8 mouse cellular contexts compared by ENCODE assay signal in genomic region chr17:24935666-24936065, GRCm38 (mm10). TPM values are rescaled to one million over a fixed set of nuclear protein-coding genes. Genes with fewer than 3 reads are reported as not detected.
DNase-seq lines count a peak whose midpoint lies in the region; ATAC-seq and TF ChIP-seq lines count a peak whose summit lies in the region.
"Had no signal": no experiment of that assay in that cellular context is flagged by ENCODE, and none has a peak within 500 bp of the region (broad histone marks: within the 10 kb centered on the region; RNA-seq: fewer than 3 reads in every experiment).

No protein-coding gene starts in this region.

- ATAC-seq in megakaryocyte, adult 5-6 weeks (ENCODE audit: poor library complexity, severe bottlenecking): no peak
- no peak for ATAC-seq in forebrain, embryonic 11.5 days (replicated peaks; ENCODE audit: low FRiP score)
- ATAC-seq in limb, embryonic 14.5 days (ENCODE audit: low FRiP score, low read depth): no peak
- no peak for ATAC-seq in stomach, embryonic 16.5 days (ENCODE audit: insufficient read depth, low FRiP score)

- no peak for TF ChIP-seq POLR2A in limb, embryonic 14.5 days (IDR thresholded peaks at IDR 0.05; ENCODE audit: borderline replicate concordance, extremely low read depth, insufficient read depth, insufficient read length)

- H3K4me1 ChIP-seq in megakaryocyte, embryonic 14.5 days: peaks cover 32% of the 10 kb centered on the region
- peaks cover 9% of the 10 kb centered on the region for H3K4me1 ChIP-seq in forebrain, embryonic 11.5 days (replicated peaks; ENCODE audit: control insufficient read depth, insufficient read depth, low read length)
- peaks cover 13% of the 10 kb centered on the region for H3K4me1 ChIP-seq in limb, embryonic 14.5 days (ENCODE audit: control insufficient read depth, insufficient read depth, low read length)
- H3K4me1 ChIP-seq in stomach, embryonic 16.5 days (ENCODE audit: control insufficient read depth, insufficient read depth, low read length): peaks cover 20% of the 10 kb centered on the region

- no peak for DNase-seq in forebrain, embryonic 11.5 days (ENCODE audit: low spot score)
- no peak for DNase-seq in limb, embryonic 14.5 days (ENCODE audit: low spot score)
- DNase-seq in cerebellum, postnatal 36 days: no peak
- DNase-seq in c-Kit-positive CD71-positive TER-119-positive erythroid progenitor cells, embryonic 14.5 days (ENCODE audit: low spot score): no peak
- DNase-seq: cerebellum, adult 11 months had no signal

- H3K9ac ChIP-seq in forebrain, embryonic 11.5 days (ENCODE audit: low read length): peak overlapping the region; percentile 92; the same call in 1 of the 2 replicates
- peak overlapping the region; percentile 86 for H3K9ac ChIP-seq in limb, embryonic 14.5 days (ENCODE audit: low read depth, low read length, severe bottlenecking)
- H3K9ac ChIP-seq in stomach, embryonic 16.5 days (ENCODE audit: low read length): peak overlapping the region; percentile 83

- no peak overlapping the region for H3K27ac ChIP-seq in forebrain, embryonic 11.5 days (ENCODE audit: low read depth, low read length)
- H3K27ac ChIP-seq in limb, embryonic 14.5 days (replicated peaks; ENCODE audit: low read depth, low read length): no peak overlapping the region
- no peak overlapping the region for H3K27ac ChIP-seq in stomach, embryonic 16.5 days (ENCODE audit: low read length)

- peaks cover 30% of the 10 kb centered on the region for H3K36me3 ChIP-seq in megakaryocyte, embryonic 14.5 days (replicated peaks; ENCODE audit: low read length)
- no peaks in the 10 kb centered on the region; the same call in 1 of the 2 replicates for H3K36me3 ChIP-seq in forebrain, embryonic 11.5 days (ENCODE audit: control insufficient read depth, insufficient read depth, low read length)
- H3K36me3 ChIP-seq in limb, embryonic 14.5 days (ENCODE audit: control insufficient read depth, insufficient read depth, low read length): peaks cover 6% of the 10 kb centered on the region; the same call in 1 of the 2 replicates
- no peaks in the 10 kb centered on the region for H3K36me3 ChIP-seq in stomach, embryonic 16.5 days (ENCODE audit: control insufficient read depth, insufficient read depth, low read length)

- H3K27me3 ChIP-seq in megakaryocyte, embryonic 14.5 days (replicated peaks): no peaks in the 10 kb centered on the region
- H3K27me3 ChIP-seq in forebrain, embryonic 11.5 days (ENCODE audit: control insufficient read depth, insufficient read depth, low read length): no peaks in the 10 kb centered on the region
- no peaks in the 10 kb centered on the region for H3K27me3 ChIP-seq in limb, embryonic 14.5 days (ENCODE audit: control insufficient read depth, insufficient read depth, low read length)
- no peaks in the 10 kb centered on the region for H3K27me3 ChIP-seq in stomach, embryonic 16.5 days (ENCODE audit: control insufficient read depth, insufficient read depth, low read length)

- H3K4me3 ChIP-seq in megakaryocyte, embryonic 14.5 days (replicated peaks): peak overlapping the region; percentile 100
- H3K4me3 ChIP-seq in forebrain, embryonic 11.5 days (ENCODE audit: low read depth, low read length): peak overlapping the region; percentile 94
- peak overlapping the region; percentile 90 for H3K4me3 ChIP-seq in limb, embryonic 14.5 days (replicated peaks; ENCODE audit: low read length)
- peak overlapping the region; percentile 97 for H3K4me3 ChIP-seq in stomach, embryonic 16.5 days (replicated peaks; ENCODE audit: low read length)

- peak overlapping the region; percentile 83 for H3K4me2 ChIP-seq in forebrain, embryonic 11.5 days (ENCODE audit: low read depth, low read length, severe bottlenecking)
- peak overlapping the region; percentile 54 for H3K4me2 ChIP-seq in limb, embryonic 14.5 days (replicated peaks; ENCODE audit: low read depth, low read length, severe bottlenecking)
- H3K4me2 ChIP-seq in stomach, embryonic 16.5 days (ENCODE audit: low read depth, low read length): peak overlapping the region; percentile 86

- H3K9me3 ChIP-seq in megakaryocyte, embryonic 14.5 days: no peaks in the 10 kb centered on the region
- H3K9me3 ChIP-seq in forebrain, embryonic 11.5 days (ENCODE audit: control insufficient read depth, low read length): no peaks in the 10 kb centered on the region
- H3K9me3 ChIP-seq in limb, embryonic 14.5 days (ENCODE audit: control insufficient read depth, low read length): no peaks in the 10 kb centered on the region
- no peaks in the 10 kb centered on the region for H3K9me3 ChIP-seq in stomach, embryonic 16.5 days (replicated peaks; ENCODE audit: control insufficient read depth, low read length)

RNA-seq across cellular contexts. Expression of gene Mapk8ip3, which starts 1.1 kb away (rescaled TPM):
- polyA plus RNA-seq in megakaryocyte, embryonic 14.5 days (2012; ENCODE audit: insufficient read depth, low replicate concordance): 20.5 and 36.6 TPM in 2 replicates
- 17.3 and 17.6 TPM in 2 replicates for total RNA-seq in megakaryocyte, adult 5-6 weeks (2015)
- 20.1 and 36.1 TPM in 2 replicates for total RNA-seq in megakaryocyte, adult 5-6 weeks (2017)
- polyA plus RNA-seq in forebrain, embryonic 11.5 days (2014; fragmentation: Nextera tagmentation; extraction: Ambion mirVana): 51.3 and 56.8 TPM in 2 replicates
- 186 and 210 TPM in 2 replicates for polyA plus RNA-seq in limb, embryonic 14.5 days (2012; rRNA removed)
- 41.4 and 46.4 TPM in 2 replicates for polyA plus RNA-seq in limb, embryonic 14.5 days (2014; fragmentation: Nextera tagmentation; extraction: Ambion mirVana)
- 32.8 and 33.4 TPM in 2 replicates for polyA plus RNA-seq in stomach, embryonic 16.5 days (2015; fragmentation: Nextera tagmentation; extraction: Ambion mirVana)

RNA-seq across cellular contexts. Expression of gene Jpt2, which starts 24.8 kb away (rescaled TPM):
- polyA plus RNA-seq in megakaryocyte, embryonic 14.5 days (2012; ENCODE audit: insufficient read depth, low replicate concordance): 3.5 and 8.6 TPM in 2 replicates
- total RNA-seq in megakaryocyte, adult 5-6 weeks (2015): 60.9 and 63.8 TPM in 2 replicates
- total RNA-seq in megakaryocyte, adult 5-6 weeks (2017): 54.0 and 55.0 TPM in 2 replicates
- 314 and 323 TPM in 2 replicates for polyA plus RNA-seq in forebrain, embryonic 11.5 days (2014; fragmentation: Nextera tagmentation; extraction: Ambion mirVana)
- 85.4 and 89.6 TPM in 2 replicates for polyA plus RNA-seq in limb, embryonic 14.5 days (2012; rRNA removed)
- polyA plus RNA-seq in limb, embryonic 14.5 days (2014; fragmentation: Nextera tagmentation; extraction: Ambion mirVana): 98.7 and 99.0 TPM in 2 replicates
- polyA plus RNA-seq in stomach, embryonic 16.5 days (2015; fragmentation: Nextera tagmentation; extraction: Ambion mirVana): 158 and 170 TPM in 2 replicates

RNA-seq across cellular contexts. Expression of gene Nme3, which starts 39.4 kb away (rescaled TPM):
- polyA plus RNA-seq in megakaryocyte, embryonic 14.5 days (2012; ENCODE audit: insufficient read depth, low replicate concordance): 18.4 TPM in 1 of 2 replicates, not detected in the other
- 27.2 and 28.2 TPM in 2 replicates for total RNA-seq in megakaryocyte, adult 5-6 weeks (2015)
- total RNA-seq in megakaryocyte, adult 5-6 weeks (2017): 40.9 and 45.5 TPM in 2 replicates
- polyA plus RNA-seq in forebrain, embryonic 11.5 days (2014; fragmentation: Nextera tagmentation; extraction: Ambion mirVana): 47.8 and 60.8 TPM in 2 replicates
- 30.3 and 36.5 TPM in 2 replicates for polyA plus RNA-seq in limb, embryonic 14.5 days (2012; rRNA removed)
- polyA plus RNA-seq in limb, embryonic 14.5 days (2014; fragmentation: Nextera tagmentation; extraction: Ambion mirVana): 47.6 and 48.4 TPM in 2 replicates
- 63.1 and 64.8 TPM in 2 replicates for polyA plus RNA-seq in stomach, embryonic 16.5 days (2015; fragmentation: Nextera tagmentation; extraction: Ambion mirVana)

RNA-seq across cellular contexts. Expression of gene Mrps34, which starts 40.8 kb away (rescaled TPM):
- polyA plus RNA-seq in megakaryocyte, embryonic 14.5 days (2012; ENCODE audit: insufficient read depth, low replicate concordance): 75.3 and 168 TPM in 2 replicates
- 30.0 and 30.1 TPM in 2 replicates for total RNA-seq in megakaryocyte, adult 5-6 weeks (2015)
- total RNA-seq in megakaryocyte, adult 5-6 weeks (2017): 12.9 and 18.9 TPM in 2 replicates
- 76.9 and 81.8 TPM in 2 replicates for polyA plus RNA-seq in forebrain, embryonic 11.5 days (2014; fragmentation: Nextera tagmentation; extraction: Ambion mirVana)
- 101 and 121 TPM in 2 replicates for polyA plus RNA-seq in limb, embryonic 14.5 days (2012; rRNA removed)
- 82.1 and 82.7 TPM in 2 replicates for polyA plus RNA-seq in limb, embryonic 14.5 days (2014; fragmentation: Nextera tagmentation; extraction: Ambion mirVana)
- polyA plus RNA-seq in stomach, embryonic 16.5 days (2015; fragmentation: Nextera tagmentation; extraction: Ambion mirVana): 91.2 and 96.2 TPM in 2 replicates

RNA-seq across cellular contexts. Expression of gene Eme2, which starts 40.8 kb away (rescaled TPM):
- polyA plus RNA-seq in megakaryocyte, embryonic 14.5 days (2012; ENCODE audit: insufficient read depth, low replicate concordance): 5.8 and 10.0 TPM in 2 replicates
- 2.2 and 5.8 TPM in 2 replicates for total RNA-seq in megakaryocyte, adult 5-6 weeks (2015)
- total RNA-seq in megakaryocyte, adult 5-6 weeks (2017): 13.5 and 17.4 TPM in 2 replicates
- polyA plus RNA-seq in forebrain, embryonic 11.5 days (2014; fragmentation: Nextera tagmentation; extraction: Ambion mirVana): 29.1 and 31.2 TPM in 2 replicates
- 39.1 and 43.9 TPM in 2 replicates for polyA plus RNA-seq in limb, embryonic 14.5 days (2012; rRNA removed)
- polyA plus RNA-seq in limb, embryonic 14.5 days (2014; fragmentation: Nextera tagmentation; extraction: Ambion mirVana): 28.7 and 28.9 TPM in 2 replicates
- polyA plus RNA-seq in stomach, embryonic 16.5 days (2015; fragmentation: Nextera tagmentation; extraction: Ambion mirVana): 32.3 and 33.5 TPM in 2 replicates
